Mouse (Mus musculus) heart, adult 2 months (tissue): ENCODE data around the gene Cideb. TPM values are rescaled to one million over a fixed set of nuclear protein-coding genes. Genes with fewer than 3 reads are reported as not detected.

Experiments
- DNase-seq, 2 experiments: peaks; one replicate each; pipeline ENCODE4 v3.0.0; 2021
- H3K27ac ChIP-seq: fragments of 200-600 bp; 2 replicates; pipeline ENCODE4 v1.8.1; 2022
- H3K27me3 ChIP-seq: fragments of 200-500 bp; 2 replicates; pipeline ENCODE4 v1.6.1; 2012; ENCODE audit warnings: mild to moderate bottlenecking, low read length, inconsistent platforms, mixed read lengths; ENCODE audit not compliant: control insufficient read depth, insufficient read depth
- H3K36me3 ChIP-seq: fragments of 200-500 bp; 2 replicates; pipeline ENCODE4 v1.6.1; 2012; ENCODE audit warnings: low read length, inconsistent platforms; ENCODE audit not compliant: control insufficient read depth, insufficient read depth
- H3K4me1 ChIP-seq: fragments of 200-500 bp; 2 replicates; pipeline ENCODE4 v1.6.1; 2011; ENCODE audit warnings: low read length; ENCODE audit not compliant: control insufficient read depth, insufficient read depth
- H3K4me3 ChIP-seq: fragments of 200-600 bp; 2 replicates; pipeline ENCODE4 v1.8.1; 2022
- H3K79me2 ChIP-seq: fragments of 200-500 bp; replicated peaks from 2 replicates; pipeline ENCODE4 v1.6.1; 2012; ENCODE audit warnings: mild to moderate bottlenecking, inconsistent platforms, low read length, moderate library complexity, mixed read lengths; ENCODE audit not compliant: control insufficient read depth, insufficient read depth
- H3K9ac ChIP-seq: fragments of 200-500 bp; 2 replicates; pipeline ENCODE4 v1.6.1; 2012; ENCODE audit warnings: low read depth, mild to moderate bottlenecking, control low read depth, inconsistent platforms, low read length, mixed read lengths
- CTCF ChIP-seq: fragments of 200-600 bp; IDR thresholded peaks from 2 replicates; pipeline ENCODE4 v1.8.1; 2022; ENCODE audit warnings: antibody characterized with exemption, mild to moderate bottlenecking, moderate library complexity
- EP300 ChIP-seq: fragments of 200-500 bp; IDR thresholded peaks from 2 replicates; pipeline ENCODE4 v1.6.1; 2011; ENCODE audit warnings: low read depth, low read length, control low read depth; ENCODE audit not compliant: insufficient read depth
- POLR2A ChIP-seq: fragments of 200-500 bp; IDR thresholded peaks from 2 replicates; pipeline ENCODE4 v1.6.1; 2011; ENCODE audit warnings: mild to moderate bottlenecking, low read depth, low read length, control low read depth; ENCODE audit not compliant: insufficient read depth
- WGBS: fragments of 180-500 bp; shearing (Covaris S2); methylation state at CpG from one replicate; pipeline ENCODE4 v1.1.7; 2018; 5-methylcytosine and 5-hydroxymethylcytosine counted together
- intact Hi-C: fragments of 180-260 bp; cut with DNase I; formaldehyde crosslinking; loops from one replicate; pipeline ENCODE4 v1.15.1; 2025
- polyA plus RNA-seq: library from polyadenylated mRNA; depleted of rRNA; stranded (reverse); fragments of >200 nt; gene quantifications from 2 replicates; pipeline ENCODE4 v1.2.3, GENCODE M21; 2012
- total RNA-seq, 2 experiments: library from RNA; stranded (reverse); gene quantifications; 2 replicates each; pipeline ENCODE4 v1.2.3; 2021

Gene Cideb
- total and polyA plus RNA-seq, 3 experiments: 0.81 to 8.1 (median 0.98) TPM

DNA sequence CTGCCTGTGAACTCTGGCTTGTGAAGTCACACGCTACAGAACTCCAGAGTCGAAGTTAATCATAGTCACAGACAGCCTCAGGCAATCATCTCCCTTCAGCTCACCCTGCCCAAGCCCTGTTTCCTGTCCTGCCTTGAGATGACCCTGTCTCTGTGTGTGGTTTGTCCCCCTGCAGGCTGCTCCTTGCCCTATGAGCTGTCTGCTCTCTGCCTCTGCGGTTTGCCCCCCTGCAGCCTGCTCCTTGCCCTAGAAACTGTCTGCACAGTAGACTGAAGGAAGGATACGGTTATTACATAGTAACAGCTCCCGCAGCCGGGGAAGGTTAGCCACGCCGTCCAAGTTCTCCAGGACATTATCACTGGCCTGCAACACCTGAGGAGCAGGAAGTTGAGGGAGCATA is 41.4 kb downstream of the Cideb start:
- intact Hi-C loops: no loop called here
- Histone ChIP-seq H3K36me3 (no peaks in the 10 kb centered on the region), H3K9ac (no peak overlapping the region), H3K4me1 (no peaks in the 10 kb centered on the region), H3K27ac (no peak overlapping the region), H3K79me2 (no peaks in the 10 kb centered on the region), H3K4me3 (no peak overlapping the region), H3K27me3 (peaks cover 1% of the 10 kb centered on the region; the same call in 1 of the 2 replicates)
- no peak for TF ChIP-seq EP300
- no peak for TF ChIP-seq POLR2A
- no peak for TF ChIP-seq CTCF
- 89% methylated on average over 8 of the region's 8 CpGs for whole genome bisulfite sequencing
- DNase-seq: no peak

DNA sequence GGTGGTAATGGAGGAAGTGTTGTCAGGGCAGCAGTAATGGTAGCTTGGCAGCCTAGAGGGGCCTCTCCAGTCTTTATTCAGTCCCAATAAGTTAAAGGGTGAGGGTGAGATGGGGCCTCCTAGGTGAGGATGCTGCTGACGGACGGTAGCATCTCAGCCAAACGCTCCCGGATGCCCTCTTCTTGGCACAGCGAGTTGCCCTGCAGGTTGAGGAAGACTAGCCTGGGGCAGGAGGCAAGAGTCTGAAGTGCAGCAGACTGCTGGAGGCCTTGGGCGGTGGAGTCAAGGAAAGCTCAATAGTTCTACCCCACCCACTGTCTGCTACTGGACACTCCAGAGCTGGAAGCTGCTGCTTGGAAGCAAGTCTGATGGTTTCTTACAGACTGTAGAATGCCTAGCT is 42.0 kb downstream of the Cideb start:
- Histone ChIP-seq H3K4me1 (no peaks in the 10 kb centered on the region), H3K27me3 (peaks cover 1% of the 10 kb centered on the region; the same call in 1 of the 2 replicates), H3K27ac (no peak overlapping the region), H3K9ac (no peak overlapping the region), H3K4me3 (no peak overlapping the region), H3K79me2 (no peaks in the 10 kb centered on the region), H3K36me3 (no peaks in the 10 kb centered on the region)
- intact Hi-C loops: no loop called here
- no peak for DNase-seq
- 96% methylated on average over 6 of the region's 6 CpGs for WGBS
- TF ChIP-seq POLR2A: no peak
- TF ChIP-seq EP300: no peak
- TF ChIP-seq CTCF: no peak

- H3K27ac ChIP-seq: no peak overlapping the region
These were observed 43.4 kb downstream of the Cideb start for GRCm38 (mm10) chr14:55714893-55715292.

GRCm38 (mm10) chr14:55713729-55714122 is 44.5 kb downstream of the Cideb start, which contains the start of gene Tgm1:
TSS of gene Tgm1 (minus strand) at chr14:55713926.
- no peak within 1 kb of the TSS for H3K27ac ChIP-seq
- H3K27me3 ChIP-seq: peaks cover 1% of the 10 kb centered on the region; the same call in 1 of the 2 replicates
- TF ChIP-seq POLR2A (no peak), CTCF (no peak), EP300 (no peak)
- intact Hi-C loops: no loop called here
- no peaks in the 10 kb centered on the region for H3K79me2 ChIP-seq
- H3K9ac ChIP-seq: no peak within 1 kb of the TSS
- no peak within 1 kb of the TSS for H3K4me3 ChIP-seq
- H3K36me3 ChIP-seq: no peaks in the 10 kb centered on the region
- 33% methylated on average over 4 of the region's 4 CpGs for WGBS
- DNase-seq: no peak
- H3K4me1 ChIP-seq: no peaks in the 10 kb centered on the region

More at GRCm38 (mm10) chr14:55714893-55715292, 43.4 kb downstream of the Cideb start:
- Histone ChIP-seq H3K4me3 (no peak overlapping the region), H3K4me1 (no peaks in the 10 kb centered on the region), H3K9ac (no peak overlapping the region), H3K36me3 (no peaks in the 10 kb centered on the region), H3K79me2 (no peaks in the 10 kb centered on the region), H3K27me3 (peaks cover 1% of the 10 kb centered on the region; the same call in 1 of the 2 replicates)
- 40% methylated on average over 6 of the region's 6 CpGs for WGBS
- DNase-seq: no peak
- no peak for TF ChIP-seq CTCF
- intact Hi-C loops: no loop called here

DNA sequence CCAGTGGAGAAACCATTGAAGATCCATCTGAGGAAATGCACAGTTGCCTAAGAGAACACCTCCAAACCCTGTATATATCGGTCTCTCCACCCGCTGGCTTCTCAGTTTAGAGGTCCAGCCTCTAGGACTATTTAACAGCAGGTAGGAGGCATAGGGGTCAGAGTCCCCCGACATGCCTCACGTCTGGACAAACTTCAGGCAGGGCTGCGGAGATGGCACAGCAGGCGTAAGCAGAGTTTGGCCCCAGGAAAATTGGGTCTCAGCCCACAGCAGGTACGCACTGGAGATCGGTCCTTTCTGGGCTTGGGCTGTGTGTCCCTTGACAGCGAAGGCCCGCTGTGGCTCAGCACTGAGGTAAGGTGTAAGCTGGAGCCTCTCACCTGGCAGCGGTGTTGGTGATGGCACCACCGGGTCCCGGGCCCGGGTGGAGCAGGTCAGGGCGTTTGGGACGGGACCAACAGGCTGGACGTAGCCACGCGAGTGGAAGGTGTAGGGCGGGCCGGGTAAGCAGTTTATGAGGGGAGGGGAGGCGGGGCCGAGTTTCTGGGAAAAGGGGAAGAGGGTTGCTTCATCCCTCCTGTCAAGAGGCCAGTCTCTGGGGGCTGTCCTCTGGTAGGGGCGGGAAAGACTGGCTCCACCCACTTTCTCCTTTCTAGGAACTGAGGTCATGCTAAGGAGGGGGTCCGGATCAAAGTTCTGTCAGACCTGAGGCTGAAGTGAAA is 45.1 kb downstream of the Cideb start:
- H3K9ac ChIP-seq: no peak overlapping the region
- H3K27me3 ChIP-seq: peaks cover 1% of the 10 kb centered on the region; the same call in 1 of the 2 replicates
- TF ChIP-seq CTCF: no peak
- no peak for TF ChIP-seq POLR2A
- H3K4me1 ChIP-seq: no peaks in the 10 kb centered on the region
- intact Hi-C loops: no loop called here
- H3K27ac ChIP-seq: no peak overlapping the region
- WGBS: 16% methylated on average over 25 of the region's 25 CpGs
- no peaks in the 10 kb centered on the region for H3K36me3 ChIP-seq
- H3K79me2 ChIP-seq: no peaks in the 10 kb centered on the region
- no peak overlapping the region for H3K4me3 ChIP-seq
- peak; percentile 45 to 65 for DNase-seq

- H3K27ac ChIP-seq: no peak overlapping the region
- no peak for DNase-seq
- no peak for TF ChIP-seq CTCF
- TF ChIP-seq EP300: no peak
- no peak for TF ChIP-seq POLR2A
- 78% methylated on average over 7 of the region's 7 CpGs for WGBS
- no peak overlapping the region for H3K9ac ChIP-seq
- H3K79me2 ChIP-seq: no peaks in the 10 kb centered on the region
- H3K4me1 ChIP-seq: no peaks in the 10 kb centered on the region
- H3K36me3 ChIP-seq: no peaks in the 10 kb centered on the region
- intact Hi-C loops: no loop called here
- H3K4me3 ChIP-seq: no peak overlapping the region
- H3K27me3 ChIP-seq: peaks cover 1% of the 10 kb centered on the region; the same call in 1 of the 2 replicates
These were observed 46.5 kb downstream of the Cideb start for GRCm38 (mm10) chr14:55711786-55712185.
